Mouse (Mus musculus): Measurements from ENCODE around the gene Ticam1. TPM values are rescaled to one million over a fixed set of nuclear protein-coding genes. Genes with fewer than 3 reads are reported as not detected.

The Ticam1 gene
- polyA plus RNA-seq, 1 experiment from 2014 or later: 1.8 TPM

DNA sequence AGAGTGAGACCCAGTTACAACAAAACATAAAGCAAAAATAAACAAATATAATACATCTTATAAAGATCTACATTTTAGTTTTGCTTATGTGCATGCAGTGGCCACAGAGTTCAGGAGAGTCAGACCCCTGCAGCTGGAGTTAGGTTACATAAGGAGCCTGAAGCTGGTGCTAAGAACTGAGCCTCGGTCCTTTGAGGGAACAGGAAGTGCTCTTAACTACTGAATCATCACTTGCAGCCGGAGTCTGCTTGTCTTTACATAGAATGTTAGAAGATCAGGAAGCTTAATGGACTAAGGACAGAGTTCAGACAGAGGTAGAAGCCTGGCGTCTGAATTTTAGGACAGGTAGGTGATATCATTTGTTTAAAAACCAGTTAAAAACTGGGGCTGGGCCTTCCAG, 12.3 kb upstream of the Ticam1 start:
- no peak for ATAC-seq (ENCODE audit: low FRiP score, low read depth)
- no peaks in the 10 kb centered on the region for H3K27me3 ChIP-seq
- H3K9ac ChIP-seq: no peak overlapping the region
- no peaks in the 10 kb centered on the region for H3K36me3 ChIP-seq
- H3K4me1 ChIP-seq (replicated peaks): peaks cover 25% of the 10 kb centered on the region
- 69% methylated on average over 3 of the region's 3 CpGs for WGBS
- no peaks in the 10 kb centered on the region for H3K9me3 ChIP-seq
- H3K4me3 ChIP-seq: no peak overlapping the region
- H3K27ac ChIP-seq (replicated peaks): peak overlapping the region; percentile 38; the same call in 1 of the 2 replicates
- H3K4me2 ChIP-seq: peak overlapping the region; percentile 53

GRCm38 (mm10) chr17:56287830-56288229, 11.2 kb upstream of the Ticam1 start:
- Histone ChIP-seq H3K9ac (no peak overlapping the region), H3K4me3 (no peak overlapping the region), H3K27ac (replicated peaks) (no peak overlapping the region), H3K4me2 (peak overlapping the region; percentile 16; the same call in 1 of the 2 replicates), H3K36me3 (no peaks in the 10 kb centered on the region), H3K9me3 (no peaks in the 10 kb centered on the region), H3K4me1 (replicated peaks) (peaks cover 25% of the 10 kb centered on the region), H3K27me3 (no peaks in the 10 kb centered on the region)
- ATAC-seq (ENCODE audit: low FRiP score, low read depth): no peak
- WGBS: 66% methylated on average over 3 of the region's 3 CpGs

DNA sequence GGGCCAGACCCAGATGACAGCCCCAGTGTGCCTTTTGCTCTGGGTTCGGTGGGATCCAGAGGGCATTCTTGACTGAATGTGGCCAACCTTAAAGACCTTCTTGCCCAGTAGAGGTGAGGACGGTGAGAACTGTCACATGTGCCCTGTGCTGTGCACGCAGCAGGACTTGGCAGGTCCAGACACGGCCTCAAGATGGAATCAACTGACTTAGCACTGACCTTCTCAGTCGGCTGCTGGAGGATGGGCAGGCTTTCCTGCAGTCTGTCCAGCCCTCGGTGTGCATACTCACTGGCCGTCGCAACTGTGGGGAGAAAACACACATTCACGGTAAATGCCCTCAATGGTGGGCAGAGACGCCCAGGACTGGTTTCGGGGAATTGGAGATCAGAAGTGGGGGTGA, 9.4 kb upstream of the Ticam1 start:
- Histone ChIP-seq H3K4me3 (no peak overlapping the region), H3K27ac (replicated peaks) (no peak overlapping the region), H3K4me1 (replicated peaks) (peaks cover 20% of the 10 kb centered on the region), H3K4me2 (no peak overlapping the region), H3K9ac (no peak overlapping the region), H3K9me3 (no peaks in the 10 kb centered on the region), H3K36me3 (no peaks in the 10 kb centered on the region), H3K27me3 (no peaks in the 10 kb centered on the region)
- 94% methylated on average over 11 of the region's 11 CpGs for WGBS
- ATAC-seq (ENCODE audit: low FRiP score, low read depth): no peak

DNA sequence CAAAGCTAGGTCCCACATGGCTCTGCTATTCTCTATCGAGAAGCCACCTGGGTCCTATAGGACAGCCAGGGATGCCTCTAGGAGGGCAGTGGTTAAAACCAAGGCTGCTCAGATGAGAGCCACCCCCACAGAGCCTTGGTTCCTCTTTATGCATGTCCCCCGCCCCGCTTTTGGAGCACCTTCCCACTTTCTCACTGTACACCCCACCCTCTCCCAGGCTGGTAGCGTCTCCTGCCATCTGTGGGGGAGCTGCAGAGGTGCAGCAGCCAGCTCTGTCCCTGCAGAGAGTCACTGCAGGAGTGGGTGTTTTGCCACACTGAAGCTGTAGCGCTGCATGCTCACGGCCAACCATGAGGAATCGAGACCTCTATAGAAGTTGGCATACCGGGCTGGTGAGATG, 6.7 kb upstream of the Ticam1 start:
- Histone ChIP-seq H3K4me3 (no peak overlapping the region), H3K9ac (no peak overlapping the region), H3K27me3 (no peaks in the 10 kb centered on the region), H3K4me1 (replicated peaks) (no peaks in the 10 kb centered on the region; the same call in 1 of the 2 replicates), H3K36me3 (no peaks in the 10 kb centered on the region), H3K4me2 (no peak overlapping the region), H3K27ac (replicated peaks) (no peak overlapping the region; the same call in 1 of the 2 replicates), H3K9me3 (no peaks in the 10 kb centered on the region)
- ATAC-seq (ENCODE audit: low FRiP score, low read depth): no peak
- 91% methylated on average over 8 of the region's 8 CpGs for WGBS

GRCm38 (mm10) chr17:56282802-56283201, 6.2 kb upstream of the Ticam1 start:
- no peak for ATAC-seq (ENCODE audit: low FRiP score, low read depth)
- peak overlapping the region; percentile 49; the same call in 1 of the 2 replicates for H3K27ac ChIP-seq (replicated peaks)

GRCm38 (mm10) chr17:56281193-56281592, 4.6 kb upstream of the Ticam1 start:
- ATAC-seq (ENCODE audit: low FRiP score, low read depth): no peak
- Histone ChIP-seq H3K27ac (replicated peaks) (no peak overlapping the region), H3K9ac (no peak overlapping the region), H3K4me2 (no peak overlapping the region), H3K36me3 (no peaks in the 10 kb centered on the region), H3K27me3 (no peaks in the 10 kb centered on the region), H3K4me1 (replicated peaks) (peaks cover 14% of the 10 kb centered on the region), H3K9me3 (no peaks in the 10 kb centered on the region), H3K4me3 (no peak overlapping the region)
- WGBS: 93% methylated on average over 12 of the region's 12 CpGs

More at GRCm38 (mm10) chr17:56282802-56283201, 6.2 kb upstream of the Ticam1 start:
- Histone ChIP-seq H3K4me2 (no peak overlapping the region), H3K27me3 (no peaks in the 10 kb centered on the region), H3K9ac (no peak overlapping the region), H3K9me3 (no peaks in the 10 kb centered on the region), H3K4me3 (no peak overlapping the region), H3K4me1 (replicated peaks) (no peaks in the 10 kb centered on the region), H3K36me3 (no peaks in the 10 kb centered on the region)
- WGBS: 83% methylated on average over 4 of the region's 4 CpGs

- 92% methylated on average over 12 of the region's 12 CpGs for WGBS
- Histone ChIP-seq H3K9me3 (no peaks in the 10 kb centered on the region), H3K27ac (replicated peaks) (no peak overlapping the region), H3K27me3 (no peaks in the 10 kb centered on the region), H3K9ac (no peak overlapping the region), H3K4me1 (replicated peaks) (peaks cover 17% of the 10 kb centered on the region), H3K4me2 (no peak overlapping the region), H3K4me3 (no peak overlapping the region), H3K36me3 (no peaks in the 10 kb centered on the region)
- ATAC-seq (ENCODE audit: low FRiP score, low read depth): no peak
Observed at GRCm38 (mm10) chr17:56279481-56280155, 3.0 kb upstream of the Ticam1 start.

DNA sequence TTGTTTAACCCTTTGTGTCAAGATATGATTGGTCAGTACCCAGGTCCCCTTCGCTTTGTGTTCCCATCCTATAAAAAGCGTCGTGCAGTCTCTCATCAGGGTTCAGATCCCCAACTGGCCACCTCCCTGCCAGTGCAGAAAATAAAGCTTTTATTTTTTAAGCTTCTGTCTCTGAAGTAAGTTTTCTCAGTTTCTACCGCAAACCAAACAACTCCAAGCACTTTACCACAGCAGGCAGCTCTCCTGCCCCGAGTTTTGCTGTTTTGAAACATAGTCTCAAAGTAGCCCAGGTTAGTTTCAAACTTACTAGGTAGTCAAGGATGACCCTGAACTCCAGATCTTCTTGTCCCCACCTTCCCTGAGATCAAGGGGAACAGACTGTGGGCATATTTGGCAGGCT, 1.8 kb upstream of the Ticam1 start:
- no peak for ATAC-seq (ENCODE audit: low FRiP score, low read depth)
- Histone ChIP-seq H3K36me3 (no peaks in the 10 kb centered on the region), H3K4me2 (no peak overlapping the region), H3K4me1 (replicated peaks) (peaks cover 17% of the 10 kb centered on the region), H3K27ac (replicated peaks) (no peak overlapping the region), H3K27me3 (no peaks in the 10 kb centered on the region), H3K4me3 (no peak overlapping the region), H3K9ac (no peak overlapping the region), H3K9me3 (no peaks in the 10 kb centered on the region)
- WGBS: 93% methylated on average over 5 of the region's 5 CpGs

GRCm38 (mm10) chr17:56277567-56277893, 944 bp upstream of the Ticam1 start:
- Histone ChIP-seq H3K27ac (replicated peaks) (peak overlapping the region; percentile 66; the same call in 1 of the 2 replicates), H3K27me3 (no peaks in the 10 kb centered on the region), H3K9ac (0 out of 2 replicates have a peak overlapping the region, but pooled peaks have one; percentile 17), H3K4me3 (no peak overlapping the region), H3K4me2 (peak overlapping the region; percentile 78), H3K9me3 (no peaks in the 10 kb centered on the region), H3K36me3 (no peaks in the 10 kb centered on the region), H3K4me1 (replicated peaks) (peaks cover 17% of the 10 kb centered on the region)
- no peak for ATAC-seq (ENCODE audit: low FRiP score, low read depth)
- 52% methylated on average over 2 of the region's 2 CpGs for WGBS

GRCm38 (mm10) chr17:56275842-56276480, 625 bp downstream of the Ticam1 start:
- Histone ChIP-seq H3K36me3 (no peaks in the 10 kb centered on the region), H3K9ac (peak overlapping the region; percentile 52), H3K4me2 (peak overlapping the region; percentile 78), H3K4me1 (replicated peaks) (peaks cover 17% of the 10 kb centered on the region), H3K4me3 (peak overlapping the region; percentile 47), H3K27me3 (no peaks in the 10 kb centered on the region), H3K9me3 (no peaks in the 10 kb centered on the region), H3K27ac (replicated peaks) (peak overlapping the region; percentile 65; the same call in 1 of the 2 replicates)
- 35% methylated on average over 5 of the region's 5 CpGs for WGBS
- peak; percentile 27; the same call in 1 of the 2 replicates for ATAC-seq (ENCODE audit: low FRiP score, low read depth)

- H3K27me3 ChIP-seq: no peaks in the 10 kb centered on the region
- H3K4me2 ChIP-seq: no peak overlapping the region
- no peak for ATAC-seq (ENCODE audit: low FRiP score, low read depth)
- WGBS: 87% methylated on average over 5 of the region's 5 CpGs
- H3K9me3 ChIP-seq: no peaks in the 10 kb centered on the region
- peaks cover 23% of the 10 kb centered on the region for H3K4me1 ChIP-seq (replicated peaks)
- H3K36me3 ChIP-seq: no peaks in the 10 kb centered on the region
- H3K27ac ChIP-seq (replicated peaks): no peak overlapping the region
- no peak overlapping the region for H3K4me3 ChIP-seq
- H3K9ac ChIP-seq: no peak overlapping the region
Observed at GRCm38 (mm10) chr17:56273986-56274385, 2.6 kb downstream of the Ticam1 start.

DNA sequence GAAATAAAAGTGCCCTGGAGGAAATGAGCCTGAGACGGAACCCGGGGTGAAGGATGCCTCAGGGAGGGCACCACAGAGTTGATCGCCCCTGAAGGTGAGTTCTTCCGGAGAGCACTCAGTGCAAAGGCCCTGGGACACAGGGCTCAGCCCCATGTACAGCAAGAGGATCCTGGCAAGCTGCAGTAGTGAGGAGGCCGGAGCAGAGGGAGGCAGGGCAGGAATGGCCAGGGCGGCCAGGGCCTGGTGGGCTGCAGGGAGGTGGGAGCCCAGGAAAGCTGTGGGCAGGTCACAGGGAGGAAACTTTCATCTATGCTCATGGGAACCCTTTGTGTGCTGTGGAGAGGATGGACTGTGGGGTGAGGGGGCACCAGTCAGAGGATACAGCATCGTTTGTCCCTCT, 3.1 kb downstream of the Ticam1 start:
- peaks cover 25% of the 10 kb centered on the region for H3K4me1 ChIP-seq (replicated peaks)
- no peak overlapping the region for H3K27ac ChIP-seq (replicated peaks)
- H3K9me3 ChIP-seq: no peaks in the 10 kb centered on the region
- no peaks in the 10 kb centered on the region for H3K36me3 ChIP-seq
- H3K4me2 ChIP-seq: no peak overlapping the region
- WGBS: 88% methylated on average over 7 of the region's 7 CpGs
- no peak for ATAC-seq (ENCODE audit: low FRiP score, low read depth)
- no peak overlapping the region for H3K9ac ChIP-seq
- no peaks in the 10 kb centered on the region for H3K27me3 ChIP-seq
- no peak overlapping the region for H3K4me3 ChIP-seq
